Mouse (Mus musculus) hindbrain, embryonic 12.5 days (tissue): Measurements from ENCODE around the gene Armc7. TPM values are rescaled to one million over a fixed set of nuclear protein-coding genes. Genes with fewer than 3 reads are reported as not detected.
"Not testable (repeated sequence)": the region's sequence is repeated elsewhere in the genome, so short reads cannot be mapped to it uniquely, and the experiment has no call there.

Experiments
- ATAC-seq: fragments of 200-750 bp; cut with Nextera tagmentation; 2 replicates; pipeline ENCODE4 v1.8.0; 2017; ENCODE audit warnings: moderate TSS enrichment; ENCODE audit not compliant: low FRiP score
- H3K27ac ChIP-seq: fragments of 300-500 bp; sonication (generic); 2 replicates; pipeline ENCODE4 v1.5.1; 2016; ENCODE audit warnings: mild to moderate bottlenecking
- H3K27me3 ChIP-seq: fragments of 300-500 bp; sonication (generic); 2 replicates; pipeline ENCODE4 v1.6.1; 2016; ENCODE audit warnings: mild to moderate bottlenecking
- H3K36me3 ChIP-seq: fragments of 300-500 bp; sonication (generic); 2 replicates; pipeline ENCODE4 v1.6.1; 2016; ENCODE audit warnings: mild to moderate bottlenecking
- H3K4me1 ChIP-seq: fragments of 300-500 bp; sonication (generic); 2 replicates; pipeline ENCODE4 v1.6.1; 2016
- H3K4me2 ChIP-seq: fragments of 300-500 bp; sonication (generic); replicated peaks from 2 replicates; pipeline ENCODE4 v1.6.1; 2016; ENCODE audit warnings: mild to moderate bottlenecking
- H3K4me3 ChIP-seq: fragments of 300-500 bp; sonication (generic); 2 replicates; pipeline ENCODE4 v1.5.1; 2016; ENCODE audit warnings: mild to moderate bottlenecking
- H3K9ac ChIP-seq: fragments of 300-500 bp; sonication (generic); 2 replicates; pipeline ENCODE4 v1.6.1; 2016; ENCODE audit warnings: mild to moderate bottlenecking, moderate library complexity
- H3K9me3 ChIP-seq: fragments of 300-500 bp; sonication (generic); replicated peaks from 2 replicates; pipeline ENCODE4 v1.6.1; 2016; ENCODE audit warnings: mild to moderate bottlenecking
- WGBS: fragments of 180-500 bp; shearing (Covaris S2); methylation state at CpG from one replicate; pipeline ENCODE4 v1.1.7; 2016; 5-methylcytosine and 5-hydroxymethylcytosine counted together
- polyA plus RNA-seq: library from polyadenylated mRNA; unstranded; fragments of >200 nt; fragmentation: Nextera tagmentation; extraction: Ambion mirVana; gene quantifications from 2 replicates; pipeline ENCODE4 v1.2.1, GENCODE M21; 2016

Armc7 gene
- polyA plus RNA-seq, 1 experiment from 2014 or later: 10.2 TPM

DNA sequence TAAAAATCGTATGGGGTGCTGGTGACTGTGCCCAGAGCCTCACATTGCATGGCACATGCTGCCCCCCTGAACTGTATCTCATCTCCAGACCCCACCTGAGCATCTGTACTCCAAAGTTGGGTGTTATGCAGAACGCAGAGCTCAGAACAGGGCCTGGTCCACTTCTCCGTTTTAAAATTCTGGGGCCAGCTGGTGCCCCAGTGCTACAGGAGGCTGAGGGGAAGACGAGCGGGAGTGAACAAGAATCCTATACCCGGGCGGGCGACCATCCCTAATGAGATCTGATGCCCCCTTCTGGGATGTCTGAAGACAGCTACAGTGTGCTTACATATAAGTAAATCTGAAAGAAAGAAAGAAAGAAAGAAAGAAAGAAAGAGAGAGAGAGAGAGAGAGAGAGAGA is 14.5 kb upstream of the Armc7 start:
- H3K9me3 ChIP-seq: no peaks in the 10 kb centered on the region
- ATAC-seq: no peak
- H3K4me2 ChIP-seq: no peak overlapping the region
- peaks cover 4% of the 10 kb centered on the region; the same call in 1 of the 2 replicates for H3K4me1 ChIP-seq
- H3K27ac ChIP-seq: no peak overlapping the region
- H3K4me3 ChIP-seq: no peak overlapping the region
- H3K36me3 ChIP-seq: no peaks in the 10 kb centered on the region
- WGBS: 22% methylated on average over 8 of the region's 8 CpGs
- no peaks in the 10 kb centered on the region; the same call in none of the 2 replicates for H3K27me3 ChIP-seq
- H3K9ac ChIP-seq: no peak overlapping the region

DNA sequence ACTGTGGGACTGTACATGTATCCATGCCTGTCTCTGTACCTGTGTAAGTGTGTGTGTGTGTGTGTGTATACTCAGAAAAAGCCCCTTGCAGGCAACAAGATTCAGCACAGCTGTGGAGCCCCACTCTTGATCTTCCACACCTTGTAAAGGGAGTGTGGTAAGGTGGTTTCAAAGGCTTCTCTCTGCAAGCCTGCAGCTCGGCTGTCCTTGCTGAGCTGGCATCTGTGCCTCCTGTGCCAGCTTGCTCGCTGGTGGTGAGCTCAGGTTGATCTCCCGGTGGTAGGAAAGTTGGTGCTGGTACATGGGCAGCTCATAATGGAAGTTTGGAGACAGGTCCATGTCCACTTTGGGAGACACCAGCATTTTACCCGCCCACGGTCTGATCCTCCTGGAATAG is 13.6 kb upstream of the Armc7 start:
- Histone ChIP-seq H3K4me3 (no peak overlapping the region), H3K9ac (no peak overlapping the region), H3K36me3 (no peaks in the 10 kb centered on the region), H3K27ac (no peak overlapping the region), H3K27me3 (no peaks in the 10 kb centered on the region; the same call in none of the 2 replicates), H3K4me1 (peaks cover 4% of the 10 kb centered on the region; the same call in 1 of the 2 replicates), H3K4me2 (no peak overlapping the region), H3K9me3 (no peaks in the 10 kb centered on the region)
- 77% methylated on average over 5 of the region's 5 CpGs for WGBS
- no peak for ATAC-seq

DNA sequence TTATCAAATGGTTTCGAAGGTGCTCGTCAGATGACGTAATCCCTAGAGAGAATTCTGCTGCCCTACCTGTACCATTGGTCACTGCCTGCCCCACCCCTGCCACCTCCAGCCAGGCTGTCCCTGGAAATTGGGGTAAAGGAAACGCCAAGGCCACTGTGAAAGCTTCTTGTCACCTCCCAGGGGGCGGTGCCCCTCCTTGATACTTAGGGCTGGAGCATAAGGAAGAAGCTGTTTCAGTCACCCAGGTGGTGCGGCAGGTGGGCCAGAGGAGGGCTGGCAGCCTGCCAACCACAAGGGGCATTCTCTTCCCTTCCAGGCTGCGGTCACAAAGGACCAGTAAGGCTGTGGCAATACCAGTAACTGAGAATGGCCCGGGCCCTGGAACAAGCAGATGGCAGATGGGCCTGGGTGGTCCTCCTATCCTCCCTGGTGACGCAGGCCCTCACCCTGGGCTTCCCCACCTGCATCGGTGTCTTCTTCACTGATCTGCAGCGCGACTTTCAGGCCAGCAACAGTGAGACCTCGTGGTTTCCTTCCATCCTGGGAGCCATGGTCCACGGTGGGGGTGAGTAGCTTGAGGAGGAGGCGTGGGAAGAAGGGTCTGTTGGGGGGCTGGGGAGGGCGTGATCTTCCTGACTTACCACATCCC is 13.1 kb upstream of the Armc7 start, which contains the start of gene Slc16a5:
Gene Slc16a5 (plus strand): TSS at position 232 of the 649 bp plus-strand sequence.
- H3K4me3 ChIP-seq: no peak within 1 kb of the TSS
- no peak within 1 kb of the TSS for H3K27ac ChIP-seq
- no peak for ATAC-seq
- H3K9ac ChIP-seq: no peak within 1 kb of the TSS; the same call in 1 of the 2 replicates
- H3K27me3 ChIP-seq: no peaks in the 10 kb centered on the region; the same call in none of the 2 replicates
- H3K36me3 ChIP-seq: no peaks in the 10 kb centered on the region
- H3K4me1 ChIP-seq: peaks cover 6% of the 10 kb centered on the region
- H3K9me3 ChIP-seq: no peaks in the 10 kb centered on the region
- H3K4me2 ChIP-seq: no peak within 1 kb of the TSS
- WGBS: 77% methylated on average over 16 of the region's 16 CpGs

DNA sequence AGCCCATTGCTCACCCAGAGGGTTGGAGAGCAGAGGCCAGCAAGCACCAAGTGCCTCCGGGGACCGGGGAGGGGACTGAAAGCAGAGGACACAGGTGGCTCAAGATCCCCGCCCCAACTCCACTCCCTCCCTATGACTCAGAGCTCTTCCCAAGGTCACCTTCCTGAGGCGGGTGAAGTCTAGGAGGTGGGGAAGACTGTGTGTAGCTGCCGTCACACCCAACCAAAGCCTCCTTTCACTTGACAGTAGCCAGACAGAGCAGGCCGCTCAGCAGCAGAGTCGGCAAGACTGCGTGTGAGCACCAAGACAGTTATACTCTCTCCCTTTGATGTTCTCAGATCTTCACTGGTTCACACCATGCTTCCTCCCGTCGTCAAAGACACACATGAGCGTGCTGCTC is 12.1 kb upstream of the Armc7 start:
- no peaks in the 10 kb centered on the region for H3K9me3 ChIP-seq
- no peak overlapping the region for H3K4me2 ChIP-seq
- no peaks in the 10 kb centered on the region; the same call in none of the 2 replicates for H3K27me3 ChIP-seq
- H3K4me1 ChIP-seq: peaks cover 8% of the 10 kb centered on the region
- no peak overlapping the region for H3K27ac ChIP-seq
- H3K9ac ChIP-seq: no peak overlapping the region
- ATAC-seq: no peak
- H3K36me3 ChIP-seq: no peaks in the 10 kb centered on the region
- no peak overlapping the region for H3K4me3 ChIP-seq
- 73% methylated on average over 11 of the region's 11 CpGs for WGBS

DNA sequence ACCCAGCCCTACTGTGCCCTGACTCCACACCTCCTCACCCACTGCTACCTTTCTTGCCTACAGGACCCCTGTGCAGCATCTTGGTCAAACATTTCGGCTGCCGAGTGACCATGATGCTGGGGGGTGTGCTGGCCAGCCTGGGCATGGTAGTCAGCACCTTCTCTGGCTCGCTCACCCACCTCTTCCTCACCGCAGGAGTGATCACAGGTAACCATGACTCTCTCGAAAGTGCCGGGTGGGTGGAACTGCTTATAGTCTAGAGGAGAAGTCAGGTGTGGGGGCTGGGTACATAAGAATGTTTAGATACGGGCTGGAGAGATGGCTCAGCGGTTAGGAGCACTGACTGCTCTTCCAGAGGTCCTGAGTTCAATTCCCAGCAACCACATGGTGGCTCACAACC is 10.6 kb upstream of the Armc7 start:
- Histone ChIP-seq H3K9ac (no peak overlapping the region), H3K4me3 (no peak overlapping the region), H3K27me3 (no peaks in the 10 kb centered on the region; the same call in none of the 2 replicates), H3K4me1 (peaks cover 8% of the 10 kb centered on the region), H3K4me2 (no peak overlapping the region), H3K9me3 (no peaks in the 10 kb centered on the region), H3K36me3 (no peaks in the 10 kb centered on the region), H3K27ac (no peak overlapping the region)
- no peak for ATAC-seq
- 87% methylated on average over 8 of the region's 8 CpGs for WGBS

DNA sequence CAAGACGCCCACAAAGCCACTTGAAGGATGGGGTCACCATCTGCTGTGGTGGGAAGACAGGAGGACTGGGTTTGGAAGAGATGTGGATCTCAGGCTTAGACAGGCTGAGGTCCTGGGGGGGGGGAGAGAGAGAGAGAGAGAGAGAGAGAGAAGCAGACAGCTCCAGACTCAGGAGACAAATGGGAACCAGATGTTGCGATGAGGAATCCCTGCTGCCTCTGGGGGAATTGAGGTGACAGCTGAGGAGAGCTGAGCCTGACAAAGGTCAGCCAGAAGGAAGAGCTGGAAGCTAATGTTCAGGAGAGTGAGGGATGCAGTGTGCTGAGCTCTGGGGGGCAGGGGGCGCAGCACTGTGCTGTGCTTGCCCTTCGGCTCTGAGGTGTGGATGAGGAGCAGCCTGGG is 8.2 kb upstream of the Armc7 start:
- peak overlapping the region; percentile 4; the same call in 1 of the 2 replicates for H3K9ac ChIP-seq
- no peaks in the 10 kb centered on the region; the same call in 1 of the 2 replicates for H3K27me3 ChIP-seq
- no peak overlapping the region for H3K4me2 ChIP-seq
- no peak overlapping the region for H3K27ac ChIP-seq
- 39% methylated on average over 4 of the region's 4 CpGs for WGBS
- ATAC-seq: no peak
- H3K4me3 ChIP-seq: no peak overlapping the region
- no peaks in the 10 kb centered on the region for H3K36me3 ChIP-seq
- H3K9me3 ChIP-seq: no peaks in the 10 kb centered on the region
- H3K4me1 ChIP-seq: peaks cover 8% of the 10 kb centered on the region

DNA sequence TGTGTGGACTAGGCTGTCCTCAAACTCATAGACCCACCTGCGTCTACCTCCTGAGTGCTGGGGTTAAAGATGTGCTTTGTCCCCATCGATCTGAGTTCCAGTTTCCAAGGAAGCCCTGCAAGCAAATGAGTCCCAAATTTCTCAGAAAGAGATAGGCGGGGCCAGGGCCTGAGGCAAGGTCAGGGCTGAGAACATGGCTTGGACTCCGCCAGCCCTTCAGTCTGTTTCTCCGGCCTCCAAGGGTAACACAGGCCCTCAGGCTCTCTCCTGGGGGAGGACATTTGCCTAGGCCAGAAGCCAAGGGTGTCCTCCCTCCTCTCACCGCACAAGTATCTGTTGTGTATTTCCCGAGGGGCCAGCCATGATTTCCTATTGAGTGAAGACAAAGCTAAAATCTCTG is 3.3 kb upstream of the Armc7 start:
- H3K4me3 ChIP-seq: no peak overlapping the region
- WGBS: 82% methylated on average over 7 of the region's 7 CpGs
- H3K27ac ChIP-seq: no peak overlapping the region
- peaks cover 33% of the 10 kb centered on the region for H3K4me1 ChIP-seq
- ATAC-seq: no peak
- no peak overlapping the region for H3K9ac ChIP-seq
- H3K4me2 ChIP-seq: no peak overlapping the region
- H3K27me3 ChIP-seq: no peaks in the 10 kb centered on the region
- no peaks in the 10 kb centered on the region for H3K36me3 ChIP-seq
- no peaks in the 10 kb centered on the region for H3K9me3 ChIP-seq

DNA sequence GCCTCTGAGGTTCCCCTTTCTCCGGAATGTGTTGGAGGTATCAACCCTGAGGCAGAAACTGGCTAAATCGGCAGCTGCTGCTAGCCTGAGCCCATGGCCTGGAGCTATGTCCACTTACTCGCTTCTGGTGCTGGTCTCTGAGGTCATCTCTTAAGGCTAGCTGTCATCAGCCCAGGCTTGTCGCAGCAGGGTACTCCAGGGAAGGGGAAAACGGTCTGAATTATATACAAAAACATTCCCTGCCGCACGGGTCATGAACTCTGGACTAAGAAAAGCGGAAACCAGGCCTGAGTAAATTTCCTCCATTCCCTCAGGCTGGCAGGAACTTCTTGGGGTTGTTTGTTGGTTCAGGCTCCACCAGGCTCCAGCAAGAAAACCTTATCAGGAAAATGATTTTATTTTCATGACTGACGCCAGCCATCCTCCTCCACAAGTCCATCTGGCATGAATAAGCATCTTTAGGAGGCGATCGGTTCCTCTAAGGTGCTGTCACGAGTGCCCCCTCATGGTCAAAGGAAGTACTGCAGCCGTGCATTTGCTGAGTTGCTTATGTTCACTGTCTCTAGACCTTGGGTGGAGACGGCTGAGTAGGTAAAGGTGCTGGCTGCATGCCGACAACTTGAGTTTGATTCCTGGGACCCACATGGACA is 1.7 kb upstream of the Armc7 start:
- no peak overlapping the region for H3K4me3 ChIP-seq
- no peaks in the 10 kb centered on the region for H3K36me3 ChIP-seq
- no peaks in the 10 kb centered on the region for H3K27me3 ChIP-seq
- H3K9ac ChIP-seq: no peak overlapping the region
- peaks cover 29% of the 10 kb centered on the region for H3K4me1 ChIP-seq
- peak; percentile 22; the same call in 1 of the 2 replicates for ATAC-seq
- H3K9me3 ChIP-seq: no peaks in the 10 kb centered on the region
- peak overlapping the region; percentile 19 for H3K4me2 ChIP-seq
- 14% methylated on average over 15 of the region's 15 CpGs for WGBS
- peak overlapping the region; percentile 67 for H3K27ac ChIP-seq

DNA sequence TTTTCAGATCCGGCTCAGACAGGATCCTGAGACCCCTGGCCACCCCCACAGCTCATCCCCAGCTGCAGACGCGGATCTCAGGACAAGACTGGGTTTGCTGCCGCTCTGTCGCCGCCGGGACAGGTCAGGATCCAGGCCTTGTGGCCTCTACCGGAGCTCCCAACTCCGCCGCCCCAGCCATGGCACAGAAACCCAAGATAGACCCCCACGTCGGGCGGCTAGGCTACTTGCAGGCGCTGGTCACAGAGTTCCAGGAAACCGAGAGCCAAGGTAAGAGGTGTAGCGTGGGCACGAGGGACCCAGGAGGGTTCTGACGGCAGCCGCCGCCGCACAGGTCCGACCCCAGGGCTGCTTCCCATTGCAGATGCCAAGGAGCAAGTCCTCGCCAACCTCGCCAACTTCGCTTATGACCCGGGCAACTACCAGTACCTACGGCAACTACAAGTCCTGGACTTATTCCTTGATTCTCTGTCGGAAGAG is 331 bp downstream of the Armc7 start:
- ATAC-seq: no peak
- no peak overlapping the region for H3K27ac ChIP-seq
- H3K4me1 ChIP-seq: peaks cover 29% of the 10 kb centered on the region
- no peaks in the 10 kb centered on the region for H3K9me3 ChIP-seq
- H3K9ac ChIP-seq: peak overlapping the region; percentile 71
- peak overlapping the region; percentile 93 for H3K4me2 ChIP-seq
- H3K4me3 ChIP-seq: peak overlapping the region; percentile 73
- H3K36me3 ChIP-seq: no peaks in the 10 kb centered on the region
- whole genome bisulfite sequencing: 4% methylated on average over 28 of the region's 28 CpGs
- no peaks in the 10 kb centered on the region for H3K27me3 ChIP-seq

DNA sequence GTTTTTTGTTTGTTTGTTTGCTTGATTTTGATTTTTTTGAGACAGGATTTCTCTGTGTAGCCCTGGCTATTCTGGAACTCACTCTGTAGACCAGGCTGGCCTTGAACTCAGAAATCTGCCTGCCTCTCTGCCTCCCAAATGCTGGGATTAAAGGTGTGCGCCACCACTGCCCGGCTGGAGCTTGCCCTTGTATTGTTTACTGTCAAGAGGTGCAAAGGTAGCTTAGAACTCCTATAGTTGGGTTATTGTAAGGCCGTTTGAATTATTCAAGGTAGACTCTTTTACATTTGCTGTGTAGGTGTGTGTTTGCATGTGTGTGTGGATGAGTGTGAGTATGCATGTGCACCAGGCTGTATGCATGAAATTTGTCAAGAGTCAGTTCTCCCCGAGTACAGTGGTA is 1.2 kb downstream of the Armc7 start:
- H3K36me3 ChIP-seq: not testable (repeated sequence)

DNA sequence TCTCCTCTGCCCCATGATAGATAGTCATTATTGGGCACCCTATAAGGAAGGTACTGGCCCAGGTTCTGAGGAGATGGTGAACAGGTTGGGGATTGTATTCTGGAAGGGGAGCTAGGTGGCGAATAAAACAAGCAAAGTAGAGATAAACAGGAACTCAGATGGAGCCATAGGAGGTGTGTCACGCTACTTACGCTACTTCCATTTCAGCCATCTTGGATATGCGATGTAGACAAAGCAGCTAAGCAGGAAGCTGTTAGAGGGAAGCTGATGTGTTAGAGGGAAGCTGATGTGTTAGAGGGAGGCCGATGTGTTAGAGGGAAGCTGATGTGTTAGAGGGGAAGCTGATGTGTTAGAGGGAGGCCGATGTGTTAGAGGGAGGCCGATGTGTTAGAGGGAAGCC is 1.9 kb downstream of the Armc7 start:
- not testable (repeated sequence) for H3K4me3 ChIP-seq, H3K9me3 ChIP-seq, ATAC-seq, H3K4me2 ChIP-seq, H3K27ac ChIP-seq, H3K36me3 ChIP-seq, H3K27me3 ChIP-seq, H3K9ac ChIP-seq
- peaks cover 29% of the 10 kb centered on the region for H3K4me1 ChIP-seq
- WGBS: 86% methylated on average over 7 of the region's 7 CpGs

More for the DNA sequence above, 1.2 kb downstream of the Armc7 start:
- H3K27me3 ChIP-seq, H3K9me3 ChIP-seq, H3K9ac ChIP-seq, H3K27ac ChIP-seq, H3K4me3 ChIP-seq, ATAC-seq: not testable (repeated sequence)
- 85% methylated on average over 4 of the region's 4 CpGs for WGBS
- peak overlapping the region; percentile 93 for H3K4me2 ChIP-seq
- H3K4me1 ChIP-seq: peaks cover 29% of the 10 kb centered on the region

DNA sequence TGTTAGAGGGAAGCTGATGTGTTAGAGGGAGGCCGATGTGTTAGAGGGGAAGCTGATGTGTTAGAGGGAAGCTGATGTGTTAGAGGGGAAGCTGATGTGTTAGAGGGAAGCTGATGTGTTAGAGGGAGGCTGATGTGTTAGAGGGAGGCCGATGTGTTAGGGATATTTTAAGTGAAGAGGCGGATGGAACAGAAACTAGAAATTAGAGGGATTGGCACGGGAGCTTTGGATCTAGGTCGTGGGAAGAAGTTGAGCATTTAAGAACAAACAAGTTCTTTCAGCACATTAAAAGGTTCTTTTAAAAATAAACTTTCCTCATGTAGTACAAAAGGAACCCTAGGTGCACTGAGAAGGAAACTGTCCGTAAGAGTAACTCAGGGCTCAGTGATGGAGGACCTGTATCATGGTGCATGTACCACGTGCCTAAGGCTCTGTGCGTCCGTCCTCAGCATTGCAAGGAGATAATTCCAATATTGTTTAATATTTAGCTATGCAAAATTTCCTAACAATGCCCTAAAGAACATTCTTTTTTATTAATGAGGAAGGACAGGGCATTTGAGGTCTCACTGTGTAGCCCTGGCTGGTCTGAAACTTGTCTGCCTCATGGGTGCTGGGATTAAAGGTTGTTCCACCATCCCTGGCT is 3.0 kb downstream of the Armc7 start:
- 85% methylated on average over 9 of the region's 9 CpGs for WGBS
- Histone ChIP-seq H3K4me2 (no peak overlapping the region), H3K4me3 (no peak overlapping the region), H3K36me3 (peaks cover 3% of the 10 kb centered on the region; the same call in 1 of the 2 replicates), H3K27ac (no peak overlapping the region), H3K9me3 (no peaks in the 10 kb centered on the region), H3K9ac (no peak overlapping the region), H3K4me1 (peaks cover 26% of the 10 kb centered on the region), H3K27me3 (no peaks in the 10 kb centered on the region)
- no peak for ATAC-seq
